Mouse (Mus musculus) heart, embryonic 10.5 days (tissue): ENCODE measurements around the gene Lta. TPM values are rescaled to one million over a fixed set of nuclear protein-coding genes. Genes with fewer than 3 reads are reported as not detected.
A peak's percentile ranks its signal among the peaks of the same experiment; 100 is the strongest.

Source experiments
- DNase-seq: peaks from one replicate; pipeline ENCODE4 v3.0.0-alpha.2; 2017; ENCODE audit warnings: low spot score
- H3K27ac ChIP-seq: fragments of 300-500 bp; sonication (generic); 2 replicates; pipeline ENCODE4 v1.5.1; 2016; ENCODE audit warnings: mild to moderate bottlenecking
- H3K27me3 ChIP-seq: fragments of 300-500 bp; sonication (generic); 2 replicates; pipeline ENCODE4 v1.6.1; 2016; ENCODE audit warnings: mild to moderate bottlenecking; ENCODE audit not compliant: poor library complexity, insufficient read depth, severe bottlenecking
- H3K36me3 ChIP-seq: fragments of 300-500 bp; sonication (generic); 2 replicates; pipeline ENCODE4 v1.6.1; 2016; ENCODE audit warnings: mild to moderate bottlenecking, moderate library complexity
- H3K4me1 ChIP-seq: fragments of 300-500 bp; sonication (generic); 2 replicates; pipeline ENCODE4 v1.6.1; 2016; ENCODE audit warnings: mild to moderate bottlenecking
- H3K4me3 ChIP-seq: fragments of 300-500 bp; sonication (generic); 2 replicates; pipeline ENCODE4 v1.5.1; 2016; ENCODE audit warnings: mild to moderate bottlenecking, moderate library complexity
- H3K9me3 ChIP-seq: fragments of 300-500 bp; sonication (generic); 2 replicates; pipeline ENCODE4 v1.6.1; 2016; ENCODE audit warnings: mild to moderate bottlenecking, moderate library complexity
- WGBS: fragments of 180-500 bp; shearing (Covaris S2); methylation state at CpG from one replicate; pipeline ENCODE4 v1.1.7; 2016; 5-methylcytosine and 5-hydroxymethylcytosine counted together
- polyA plus RNA-seq: library from polyadenylated mRNA; unstranded; fragments of >200 nt; fragmentation: Nextera tagmentation; extraction: Ambion mirVana; gene quantifications from 2 replicates; pipeline ENCODE4 v1.2.1, GENCODE M21; 2016

The Lta gene
- polyA plus RNA-seq, 1 experiment from 2014 or later, result not detected

DNA sequence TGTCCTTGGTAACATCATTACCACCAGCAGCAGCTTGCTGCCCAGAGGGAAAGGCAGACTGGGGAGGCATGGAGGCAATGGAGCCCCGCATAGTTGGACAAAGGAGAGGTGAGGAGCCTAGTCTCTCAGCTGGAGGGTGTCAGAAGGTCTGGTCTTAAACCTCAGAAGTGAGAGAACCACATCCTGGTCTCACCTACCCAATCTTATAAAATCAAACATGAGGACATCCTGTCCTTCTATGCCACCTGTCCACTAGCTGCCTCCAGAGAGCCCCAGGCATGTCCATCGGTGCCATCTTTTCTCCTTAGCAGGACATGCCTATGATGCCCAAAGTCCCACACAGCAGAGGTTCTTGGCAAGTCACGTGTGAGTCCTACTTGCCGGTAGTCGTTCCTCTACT lies 25.1 kb downstream of the Lta start:
- Histone ChIP-seq H3K36me3 (no peaks in the 10 kb centered on the region), H3K27me3 (no peaks in the 10 kb centered on the region), H3K4me3 (no peak overlapping the region), H3K4me1 (0 out of 2 replicates have a peak, but pooled peaks cover 2% of the 10 kb centered on the region), H3K9me3 (no peaks in the 10 kb centered on the region), H3K27ac (no peak overlapping the region)
- WGBS, result 79% methylated on average over 5 of the region's 5 CpGs
- DNase-seq, result no peak

DNA sequence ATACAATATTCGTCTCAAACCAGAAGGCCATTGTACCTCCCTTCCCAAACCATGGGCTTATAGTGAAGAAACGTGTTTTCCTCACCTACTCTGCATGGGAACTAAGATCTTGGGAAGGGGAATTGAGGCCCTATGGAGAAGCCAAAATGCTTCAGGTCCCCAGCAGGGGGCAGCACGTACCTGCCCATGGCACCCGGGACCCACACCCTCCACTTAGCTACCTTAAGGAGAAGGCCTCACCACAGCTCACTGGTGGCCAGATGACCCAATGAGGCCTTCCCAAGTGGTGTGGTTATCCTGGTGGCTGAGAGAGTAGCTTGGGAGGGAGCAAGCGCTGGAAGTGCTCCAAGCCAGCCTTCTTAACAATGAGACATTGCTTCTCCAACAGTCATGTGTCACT lies 26.6 kb downstream of the Lta start:
- DNase-seq, result peak; percentile 89
- Histone ChIP-seq H3K36me3 (no peaks in the 10 kb centered on the region), H3K27ac (no peak overlapping the region), H3K4me1 (0 out of 2 replicates have a peak, but pooled peaks cover 2% of the 10 kb centered on the region), H3K4me3 (no peak overlapping the region), H3K9me3 (no peaks in the 10 kb centered on the region), H3K27me3 (no peaks in the 10 kb centered on the region)
- WGBS, result 10% methylated on average over 5 of the region's 5 CpGs

DNA sequence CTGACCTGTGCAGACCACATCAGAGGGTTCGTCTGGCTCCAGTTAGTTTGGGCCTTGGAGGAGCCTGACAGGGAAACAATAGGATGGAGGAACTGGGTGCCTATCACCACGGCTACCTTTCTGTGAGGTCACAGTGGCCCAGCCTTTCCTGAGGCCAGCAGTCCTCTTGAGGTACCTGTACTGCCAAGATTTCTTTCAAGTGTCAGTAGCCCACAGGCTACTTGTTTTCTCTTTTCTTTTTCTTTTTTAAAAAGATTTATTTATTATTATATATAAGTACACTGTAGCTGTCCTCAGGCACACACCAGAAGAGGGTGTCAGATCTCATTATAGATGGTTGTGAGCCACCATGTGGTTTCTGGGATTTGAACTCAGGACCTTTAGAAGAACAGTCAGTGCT lies 29.2 kb downstream of the Lta start, which contains the start of gene Aif1:
Aif1 (minus strand) TSS at position 101 of the 400 bp plus-strand sequence.
- no peak for DNase-seq
- H3K9me3 ChIP-seq, result no peaks in the 10 kb centered on the region
- WGBS, result 55% methylated on average over 2 of the region's 2 CpGs
- H3K4me3 ChIP-seq, result no peak within 1 kb of the TSS
- H3K36me3 ChIP-seq, result no peaks in the 10 kb centered on the region
- peaks cover 15% of the 10 kb centered on the region; the same call in 1 of the 2 replicates for H3K27me3 ChIP-seq
- H3K27ac ChIP-seq, result no peak within 1 kb of the TSS
- 0 out of 2 replicates have a peak, but pooled peaks cover 2% of the 10 kb centered on the region for H3K4me1 ChIP-seq

DNA sequence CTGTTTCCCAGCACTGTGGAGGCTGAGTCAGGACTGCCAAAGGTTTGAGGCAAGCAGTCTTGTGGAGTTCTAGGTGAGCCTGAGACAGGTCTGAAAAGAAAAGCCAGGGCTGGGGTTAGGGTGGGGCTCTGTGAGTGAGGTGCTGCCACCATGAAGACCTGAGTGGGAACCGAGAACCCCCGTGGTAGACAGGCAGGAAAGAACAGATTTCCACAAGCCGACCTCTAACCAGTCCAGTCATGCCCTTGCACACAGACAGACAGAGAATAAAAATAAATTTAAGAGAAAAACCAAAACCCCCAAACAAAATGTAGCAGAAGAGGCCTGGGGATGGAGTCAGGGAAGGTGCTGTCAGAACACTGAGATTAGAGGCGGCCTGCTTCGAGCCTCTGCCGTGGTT lies 29.8 kb downstream of the Lta start:
- Histone ChIP-seq H3K36me3 (no peaks in the 10 kb centered on the region), H3K27me3 (peaks cover 15% of the 10 kb centered on the region; the same call in 1 of the 2 replicates), H3K4me3 (no peak overlapping the region), H3K4me1 (0 out of 2 replicates have a peak, but pooled peaks cover 2% of the 10 kb centered on the region), H3K9me3 (no peaks in the 10 kb centered on the region), H3K27ac (no peak overlapping the region)
- 79% methylated on average over 6 of the region's 6 CpGs for WGBS
- DNase-seq, result no peak

DNA sequence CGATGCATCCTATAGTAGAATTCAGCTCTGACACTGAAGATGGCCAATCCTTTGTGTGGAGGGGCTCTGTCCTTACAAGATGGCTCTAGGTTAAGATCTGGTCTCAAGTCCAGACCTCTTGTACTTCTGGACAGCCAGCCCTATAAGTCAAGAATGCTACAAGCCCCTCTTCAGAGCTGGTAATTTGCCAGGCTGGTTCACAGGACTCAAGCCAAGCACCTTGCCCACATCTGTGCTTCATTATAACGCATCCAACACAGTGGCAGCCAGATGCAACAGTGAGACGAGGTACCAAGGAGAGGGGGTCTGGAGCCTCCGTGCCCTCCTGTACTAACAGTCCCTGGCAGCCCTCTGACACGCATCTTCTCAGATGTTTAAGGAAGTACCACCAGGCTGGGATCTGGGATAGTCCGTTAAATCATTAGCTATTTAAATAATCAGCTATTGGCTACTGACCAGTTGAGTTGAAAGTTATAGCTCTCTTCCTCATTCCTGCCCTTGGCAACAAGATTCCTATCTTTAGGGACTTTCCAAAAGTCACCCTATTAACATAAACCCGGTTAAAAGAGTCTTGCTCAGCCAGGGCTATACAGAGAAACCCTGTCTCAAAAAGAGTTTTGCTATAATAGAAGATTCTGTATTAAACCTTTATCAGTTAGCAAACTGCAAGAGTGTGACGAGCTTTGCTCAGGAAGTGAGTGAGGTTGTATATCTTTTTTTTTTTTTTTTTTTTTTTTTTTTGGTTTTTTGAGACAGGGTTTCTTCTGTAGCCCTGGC lies 30.8 kb downstream of the Lta start:
- 70% methylated on average over 8 of the region's 8 CpGs for WGBS
- no peak for DNase-seq
- H3K27ac ChIP-seq, result no peak overlapping the region
- peaks cover 15% of the 10 kb centered on the region; the same call in 1 of the 2 replicates for H3K27me3 ChIP-seq
- H3K4me1 ChIP-seq, result 0 out of 2 replicates have a peak, but pooled peaks cover 2% of the 10 kb centered on the region
- H3K36me3 ChIP-seq, result no peaks in the 10 kb centered on the region
- H3K9me3 ChIP-seq, result no peaks in the 10 kb centered on the region
- H3K4me3 ChIP-seq, result no peak overlapping the region

DNA sequence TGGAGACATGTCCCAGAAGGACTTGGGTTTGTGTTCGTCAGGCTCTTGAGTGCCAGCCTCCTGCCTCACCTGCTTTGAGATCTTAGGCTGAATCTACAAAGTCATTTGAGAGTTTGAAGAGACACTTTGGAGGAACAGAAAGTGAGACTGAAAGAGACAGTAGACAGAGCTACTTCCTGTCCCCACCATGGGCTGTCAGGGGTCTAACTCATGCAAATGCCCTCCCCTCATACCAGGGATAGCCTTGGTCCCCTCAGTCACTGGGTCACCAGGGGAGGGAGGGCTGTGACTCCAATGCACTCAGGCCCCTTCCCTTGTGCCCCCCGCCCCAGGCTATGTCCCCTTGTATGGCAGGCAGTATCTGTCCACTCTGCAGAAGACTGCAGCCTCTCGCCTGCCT lies 31.8 kb downstream of the Lta start:
- 68% methylated on average over 3 of the region's 3 CpGs for WGBS
- Histone ChIP-seq H3K4me3 (no peak overlapping the region), H3K27ac (no peak overlapping the region), H3K9me3 (no peaks in the 10 kb centered on the region), H3K4me1 (no peaks in the 10 kb centered on the region), H3K36me3 (no peaks in the 10 kb centered on the region), H3K27me3 (peaks cover 15% of the 10 kb centered on the region; the same call in 1 of the 2 replicates)
- DNase-seq, result no peak

DNA sequence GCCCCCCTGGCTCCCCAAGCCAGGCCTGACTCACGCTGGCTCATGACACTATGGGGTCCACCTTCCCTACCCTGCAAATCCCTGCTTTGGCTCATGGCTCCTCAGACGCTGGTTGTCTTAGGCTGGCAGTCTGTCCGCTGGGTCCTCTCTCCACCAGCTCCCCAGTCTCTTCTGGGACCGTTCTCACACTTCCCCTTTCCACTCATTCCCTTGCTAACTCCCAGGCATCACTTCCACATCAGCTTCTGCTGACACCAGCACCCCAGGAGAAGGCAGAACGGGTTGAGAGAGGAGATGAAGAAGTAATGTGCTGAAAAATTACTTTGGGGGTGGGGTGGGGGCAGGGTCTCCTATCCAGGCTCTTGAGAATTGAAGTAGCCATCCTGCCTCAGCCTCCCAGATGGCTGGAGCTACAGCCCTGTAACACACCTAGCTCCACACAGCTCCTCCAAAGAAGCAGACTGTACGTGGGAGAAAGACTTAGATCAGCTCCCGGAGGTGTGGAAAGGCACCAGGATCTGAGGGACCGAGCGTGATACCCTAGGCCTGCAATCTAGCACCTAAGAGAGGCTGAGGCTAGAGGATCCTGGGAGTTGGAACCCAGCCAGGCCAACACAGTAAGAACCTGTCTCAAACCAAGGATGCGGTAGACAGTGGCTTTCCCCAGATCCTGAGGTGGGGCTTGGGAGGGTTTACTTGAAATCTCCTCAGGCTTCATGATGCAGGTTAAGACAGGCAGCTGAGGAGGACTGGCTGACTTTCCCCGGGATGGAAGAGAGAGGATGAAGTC lies 32.5 kb downstream of the Lta start:
- Histone ChIP-seq H3K4me1 (no peaks in the 10 kb centered on the region), H3K9me3 (no peaks in the 10 kb centered on the region), H3K36me3 (no peaks in the 10 kb centered on the region), H3K27me3 (peaks cover 15% of the 10 kb centered on the region; the same call in 1 of the 2 replicates), H3K4me3 (no peak overlapping the region), H3K27ac (no peak overlapping the region)
- WGBS, result 64% methylated on average over 11 of the region's 11 CpGs
- DNase-seq, result no peak

DNA sequence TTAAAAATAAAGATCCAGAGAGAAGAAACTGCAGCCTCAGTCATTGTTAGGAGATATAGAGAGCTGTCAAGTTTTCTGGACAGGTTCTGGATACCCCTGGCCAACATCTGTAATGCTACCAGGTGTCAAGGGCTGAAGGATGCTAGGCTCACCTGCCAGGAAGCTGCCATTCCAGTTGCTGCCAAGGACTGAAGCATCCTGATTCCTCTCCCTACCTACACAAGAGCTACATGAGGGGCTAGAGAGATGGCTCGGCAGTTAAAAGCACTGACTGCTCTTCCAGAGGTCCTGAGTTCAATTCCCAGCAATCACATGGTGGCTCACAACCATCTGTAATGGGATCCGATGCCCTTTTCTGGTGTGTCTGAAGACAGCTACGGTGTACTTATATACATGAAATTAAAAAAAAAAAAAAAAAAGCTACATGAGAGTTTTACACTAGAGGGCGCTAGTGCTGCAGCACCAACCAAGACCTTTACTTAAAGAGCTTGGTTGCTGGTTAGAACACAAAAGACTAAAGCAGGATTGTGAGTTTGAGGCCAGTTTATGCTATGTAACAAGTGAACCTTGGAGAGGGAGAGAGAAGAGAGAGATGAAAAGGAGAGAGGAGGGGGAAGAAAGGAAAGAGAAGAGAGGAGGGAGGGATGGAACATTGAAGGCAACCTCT lies 36.5 kb downstream of the Lta start:
- H3K27ac ChIP-seq, result no peak overlapping the region
- peaks cover 9% of the 10 kb centered on the region; the same call in 1 of the 2 replicates for H3K4me1 ChIP-seq
- DNase-seq, result no peak
- 22% methylated on average over 4 of the region's 4 CpGs for WGBS
- H3K27me3 ChIP-seq, result peaks cover 15% of the 10 kb centered on the region; the same call in 1 of the 2 replicates
- no peak overlapping the region for H3K4me3 ChIP-seq
- H3K9me3 ChIP-seq, result no peaks in the 10 kb centered on the region
- no peaks in the 10 kb centered on the region for H3K36me3 ChIP-seq

DNA sequence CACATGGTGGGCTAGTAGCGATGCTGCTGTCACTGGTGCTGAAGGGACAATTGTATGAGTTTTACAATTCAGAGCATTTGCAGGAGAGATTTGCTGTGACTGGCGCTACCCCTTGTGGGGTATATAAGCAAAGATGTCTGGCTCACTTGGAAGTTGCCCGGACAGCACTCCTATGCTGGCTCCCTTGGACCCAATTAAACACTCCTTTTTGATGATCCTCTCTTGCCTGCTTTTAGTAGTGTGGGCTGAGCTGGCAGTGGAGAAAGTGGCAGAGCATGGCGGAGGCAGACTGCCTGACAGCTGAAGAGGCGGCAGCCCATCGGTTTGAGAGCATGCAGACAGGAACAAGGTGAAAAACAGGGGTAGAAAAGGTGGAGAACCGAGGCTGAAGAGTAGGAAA lies 37.4 kb downstream of the Lta start:
- Histone ChIP-seq H3K4me3 (no peak overlapping the region), H3K4me1 (peaks cover 17% of the 10 kb centered on the region), H3K27ac (no peak overlapping the region), H3K9me3 (no peaks in the 10 kb centered on the region), H3K27me3 (peaks cover 11% of the 10 kb centered on the region; the same call in 1 of the 2 replicates), H3K36me3 (peaks cover under 1% of the 10 kb centered on the region; the same call in 1 of the 2 replicates)
- DNase-seq, result no peak
- 86% methylated on average over 7 of the region's 7 CpGs for WGBS

DNA sequence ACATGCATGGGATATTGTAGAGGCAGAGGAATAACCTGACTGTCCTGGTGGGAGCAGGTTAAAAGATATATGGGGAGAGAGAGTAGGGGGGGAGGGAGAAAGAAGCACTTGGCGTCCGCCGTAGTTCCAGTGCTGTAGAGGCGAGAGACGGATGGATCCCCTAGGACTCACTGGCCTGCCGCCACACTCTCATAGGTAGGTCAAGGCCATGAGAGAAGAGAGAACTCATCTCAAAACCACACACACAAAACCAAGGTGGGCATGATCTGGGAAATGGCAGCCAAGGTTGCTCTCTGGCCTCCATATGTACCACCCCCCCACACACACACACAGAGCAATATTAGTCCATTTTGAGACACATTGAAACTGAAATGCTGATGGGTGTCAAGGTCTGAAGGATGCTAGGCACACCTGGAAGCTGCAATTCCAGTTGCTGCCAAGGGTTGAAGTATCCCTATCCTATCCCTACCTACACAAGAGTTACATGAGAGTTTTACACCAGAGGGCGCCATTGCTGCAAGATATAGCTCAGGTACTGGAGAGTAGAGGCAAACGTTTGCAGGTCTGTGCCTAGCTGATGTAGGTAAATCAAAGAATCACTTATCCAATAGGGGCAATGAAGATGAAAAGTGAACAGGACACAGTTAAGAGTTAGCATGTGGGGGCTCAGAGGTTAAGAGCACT lies 38.7 kb downstream of the Lta start:
- Histone ChIP-seq H3K27me3 (no peaks in the 10 kb centered on the region), H3K27ac (peak overlapping the region; percentile 100), H3K4me1 (peaks cover 26% of the 10 kb centered on the region), H3K4me3 (no peak overlapping the region), H3K36me3 (peaks cover 13% of the 10 kb centered on the region), H3K9me3 (no peaks in the 10 kb centered on the region)
- no peak for DNase-seq
- 71% methylated on average over 8 of the region's 8 CpGs for WGBS

DNA sequence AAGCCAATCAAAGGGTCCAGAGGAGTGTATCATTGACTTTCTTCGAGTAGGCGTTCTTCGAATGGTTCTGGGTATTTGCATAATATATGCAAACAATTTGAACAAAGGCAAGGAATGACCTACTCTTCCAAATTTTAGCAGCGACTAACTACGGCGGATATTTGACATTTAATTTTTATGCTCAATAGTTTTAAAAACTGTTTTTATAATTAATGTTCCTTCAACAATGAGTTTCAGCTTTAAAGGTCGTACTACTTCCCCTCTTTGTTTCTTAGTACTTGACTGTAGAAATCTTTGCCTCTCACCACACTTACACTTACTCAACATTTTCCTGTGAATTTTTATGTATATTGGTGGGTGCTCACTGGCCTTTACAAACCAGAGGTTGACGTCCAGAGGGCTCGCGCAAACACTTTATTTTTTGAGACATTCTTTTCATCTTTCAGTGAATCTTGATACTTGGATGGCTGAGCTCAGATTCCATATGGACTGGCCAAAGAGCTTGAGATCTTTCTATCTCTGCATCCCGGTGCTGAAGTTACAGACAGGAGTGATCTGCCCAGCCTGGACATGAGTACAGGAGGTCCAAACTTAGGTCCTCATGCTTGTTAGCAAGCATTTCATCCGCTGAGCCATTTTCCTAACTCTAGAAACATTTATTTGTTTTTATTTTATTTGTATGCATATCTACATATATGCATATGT lies 39.5 kb downstream of the Lta start:
- Histone ChIP-seq H3K27me3 (no peaks in the 10 kb centered on the region), H3K9me3 (no peaks in the 10 kb centered on the region), H3K4me3 (peak overlapping the region; percentile 98), H3K27ac (peak overlapping the region; percentile 100), H3K4me1 (peaks cover 26% of the 10 kb centered on the region), H3K36me3 (peaks cover 22% of the 10 kb centered on the region)
- DNase-seq, result no peak
- 29% methylated on average over 12 of the region's 12 CpGs for WGBS
